In genomic region chr7:80685639-80686038, GRCm38 (mm10) we compare ENCODE assay signal across 1 mouse cellular context.
A peak's percentile ranks its signal among the peaks of the same experiment; 100 is the strongest.
TF ChIP-seq lines count a peak whose summit lies in the region.

No protein-coding gene starts in this region.

TF ChIP-seq in MEL, 35 proteins besides CTCF, POLR2A, EP300 and RAD21 (continued from another document):
- no peak for TF ChIP-seq NELFE (IDR thresholded peaks at IDR 0.05; ENCODE audit: low read depth, low read length)
- no peak for TF ChIP-seq ZKSCAN1 (IDR thresholded peaks at IDR 0.05; ENCODE audit: low read depth, low read length)
- no peak for TF ChIP-seq GABPA (IDR thresholded peaks at IDR 0.05; ENCODE audit: low read depth, low read length)
- TF ChIP-seq ZMIZ1 (IDR thresholded peaks at IDR 0.05; ENCODE audit: low read depth, low read length) = no peak
- no peak for TF ChIP-seq KAT2A (conservative IDR thresholded peaks at IDR 0.05; ENCODE audit: low read depth, low read length)
- TF ChIP-seq NRF1 (IDR thresholded peaks at IDR 0.05; ENCODE audit: insufficient read depth, low read depth, low read length, poor library complexity, severe bottlenecking) = no peak
- no peak for TF ChIP-seq USF1 (IDR thresholded peaks at IDR 0.05; ENCODE audit: low read depth, low read length)
- TF ChIP-seq BHLHE40 (IDR thresholded peaks at IDR 0.05; ENCODE audit: borderline replicate concordance, low read depth, low read length) = no peak
- no peak for TF ChIP-seq POLR2AphosphoS5 (IDR thresholded peaks at IDR 0.05; ENCODE audit: borderline replicate concordance, low read depth, low read length)
- peak; percentile 76 for TF ChIP-seq TBP (IDR thresholded peaks at IDR 0.05; ENCODE audit: low read depth, low read length)
- TF ChIP-seq MAZ (IDR thresholded peaks at IDR 0.05; ENCODE audit: low read depth, low read length) = no peak
- TF ChIP-seq CHD2 (IDR thresholded peaks at IDR 0.05; ENCODE audit: low read length) = no peak
